Comparison of ENCODE assay signal across 14 mouse cellular contexts in the genomic region with DNA sequence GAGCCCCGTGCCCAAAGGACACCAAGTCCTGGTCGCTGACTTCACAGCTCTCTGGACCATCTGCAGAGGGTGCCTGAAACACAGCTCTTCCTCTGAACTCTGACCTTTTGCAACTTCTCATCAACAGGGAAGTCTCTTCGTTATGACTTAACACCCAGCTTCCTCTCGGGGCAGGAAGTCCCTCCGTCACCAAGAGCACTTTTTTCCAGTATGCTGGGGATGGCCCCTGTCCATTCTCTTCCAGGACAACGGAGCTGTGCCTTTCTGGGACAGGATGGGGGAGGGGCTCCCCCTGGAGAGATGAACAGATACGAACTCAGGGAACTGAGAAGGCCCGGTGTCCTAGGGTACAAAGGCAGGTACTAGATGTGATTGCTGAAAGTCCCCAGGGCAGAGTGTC. TPM values are rescaled to one million over a fixed set of nuclear protein-coding genes. Genes with fewer than 3 reads are reported as not detected.
DNase-seq lines count a peak whose midpoint lies in the region; ATAC-seq and TF ChIP-seq lines count a peak whose summit lies in the region.
"Had no signal": no experiment of that assay in that cellular context is flagged by ENCODE, and none has a peak within 500 bp of the region (broad histone marks: within the 10 kb centered on the region; RNA-seq: fewer than 3 reads in every experiment).

No protein-coding gene starts in this region.

- H3K9me3 ChIP-seq in embryonic facial prominence, embryonic 10.5 days = no peaks in the 10 kb centered on the region
- no peaks in the 10 kb centered on the region for H3K9me3 ChIP-seq in liver, embryonic 15.5 days (replicated peaks)
- no peaks in the 10 kb centered on the region for H3K9me3 ChIP-seq in midbrain, embryonic 15.5 days
- H3K9me3 ChIP-seq: midbrain, embryonic 10.5 days; neural tube, embryonic 15.5 days had no signal

- 0 out of 2 replicates have a peak, but pooled peaks cover 4% of the 10 kb centered on the region for H3K27me3 ChIP-seq in embryonic facial prominence, embryonic 10.5 days (replicated peaks; ENCODE audit: low read depth, poor library complexity, severe bottlenecking)
- no peaks in the 10 kb centered on the region for H3K27me3 ChIP-seq in liver, embryonic 15.5 days
- H3K27me3 ChIP-seq in midbrain, embryonic 15.5 days (replicated peaks) = no peaks in the 10 kb centered on the region
- H3K27me3 ChIP-seq: neural tube, embryonic 15.5 days had no signal

- peak; percentile 67 for DNase-seq in kidney, adult 9 months
- DNase-seq in kidney, postnatal 14 days = no peak
- DNase-seq in embryonic facial prominence, embryonic 10.5 days (ENCODE audit: low spot score) = no peak
- peak; percentile 15 to 16 for DNase-seq in heart, postnatal 36 days
- no peak for DNase-seq in layer of hippocampus, adult 2 months (ENCODE audit: low spot score in 2 of 2)
- DNase-seq in cerebellum, adult 9-10 months = no peak

- H3K36me3 ChIP-seq in embryonic facial prominence, embryonic 10.5 days (replicated peaks) = peaks cover 12% of the 10 kb centered on the region; the same call in 1 of the 2 replicates
- H3K36me3 ChIP-seq in liver, embryonic 15.5 days (replicated peaks) = 0 out of 2 replicates have a peak, but pooled peaks cover 4% of the 10 kb centered on the region
- H3K36me3 ChIP-seq in midbrain, embryonic 15.5 days (replicated peaks) = peaks cover 9% of the 10 kb centered on the region; the same call in 1 of the 2 replicates

- H3K9ac ChIP-seq in liver, embryonic 15.5 days = no peak overlapping the region
- no peak overlapping the region for H3K9ac ChIP-seq in midbrain, embryonic 15.5 days
- H3K9ac ChIP-seq: neural tube, embryonic 15.5 days had no signal

- ATAC-seq in liver, embryonic 15.5 days (ENCODE audit: insufficient read depth) = no peak
- ATAC-seq in midbrain, embryonic 15.5 days (replicated peaks) = no peak

- peak overlapping the region; percentile 29; the same call in 1 of the 2 replicates for H3K4me3 ChIP-seq in embryonic facial prominence, embryonic 10.5 days
- H3K4me3 ChIP-seq in liver, embryonic 15.5 days (replicated peaks) = no peak overlapping the region
- no peak overlapping the region for H3K4me3 ChIP-seq in layer of hippocampus, adult 2 months
- no peak overlapping the region for H3K4me3 ChIP-seq in midbrain, embryonic 15.5 days
- H3K4me3 ChIP-seq: neural tube, embryonic 15.5 days had no signal

- H3K27ac ChIP-seq in embryonic facial prominence, embryonic 10.5 days (replicated peaks) = peak overlapping the region; percentile 63
- 0 out of 2 replicates have a peak overlapping the region, but pooled peaks have one; percentile 58 for H3K27ac ChIP-seq in liver, embryonic 15.5 days (replicated peaks)
- H3K27ac ChIP-seq in layer of hippocampus, adult 2 months = no peak overlapping the region
- H3K27ac ChIP-seq in midbrain, embryonic 15.5 days = no peak overlapping the region
- H3K27ac ChIP-seq: neural tube, embryonic 15.5 days had no signal

- intact Hi-C loops in heart, postnatal 36 days (cut with DNase I) = loop anchor here (5.0 to 10.0 kb wide), 2 partner anchors 50 to 83 kb away; a partner anchor contains a TSS

- H3K4me1 ChIP-seq in embryonic facial prominence, embryonic 10.5 days = peaks cover 37% of the 10 kb centered on the region
- peaks cover 42% of the 10 kb centered on the region for H3K4me1 ChIP-seq in liver, embryonic 15.5 days (replicated peaks)
- H3K4me1 ChIP-seq in midbrain, embryonic 15.5 days = peaks cover 12% of the 10 kb centered on the region

- H3K4me2 ChIP-seq in liver, embryonic 15.5 days = peak overlapping the region; percentile 47
- H3K4me2 ChIP-seq in midbrain, embryonic 15.5 days = no peak overlapping the region
- H3K4me2 ChIP-seq: neural tube, embryonic 15.5 days had no signal

- TF ChIP-seq CTCF in layer of hippocampus, adult 2 months (conservative IDR thresholded peaks at IDR 0.05) = no peak

- WGBS in embryonic facial prominence, embryonic 10.5 days = 35% methylated on average over 8 of the region's 8 CpGs
- WGBS in liver, embryonic 15.5 days (ENCODE audit: insufficient replicate concordance) = 39% methylated on average over 8 of the region's 8 CpGs
- WGBS in midbrain, embryonic 15.5 days = 60% methylated on average over 8 of the region's 8 CpGs

RNA-seq across cellular contexts. Expression of a gene that starts 3.8 kb away (rescaled TPM):
- 14.0 and 19.3 TPM in 2 replicates for polyA plus RNA-seq in embryonic facial prominence, embryonic 10.5 days (2016; fragmentation: Nextera tagmentation; extraction: Ambion mirVana)
- total RNA-seq in heart, postnatal 36 days (2021) = 10 to 100 TPM; 13.2 to 16.5 TPM
- 17.1 and 19.8 TPM in 2 replicates for polyA plus RNA-seq in liver, embryonic 15.5 days (2015; fragmentation: Nextera tagmentation; extraction: Ambion mirVana)
- total RNA-seq in layer of hippocampus, adult 2 months (2021) = 10 to 100 TPM; 39.4 to 43.1 TPM
- 36.1 and 41.1 TPM in 2 replicates for polyA plus RNA-seq in midbrain, embryonic 15.5 days (2015; fragmentation: Nextera tagmentation; extraction: Ambion mirVana)

RNA-seq across cellular contexts. Expression of a gene that starts 20.6 kb away (rescaled TPM):
- polyA plus RNA-seq in embryonic facial prominence, embryonic 10.5 days (2016; fragmentation: Nextera tagmentation; extraction: Ambion mirVana) = 0.21 and 0.44 TPM in 2 replicates
- not detected for total RNA-seq in heart, postnatal 36 days (2021)
- 3.0 and 3.1 TPM in 2 replicates for polyA plus RNA-seq in liver, embryonic 15.5 days (2015; fragmentation: Nextera tagmentation; extraction: Ambion mirVana)
- total RNA-seq in layer of hippocampus, adult 2 months (2021) = under 1 TPM in 1 of 2 experiments, not detected in 1; 0.29 TPM
- polyA plus RNA-seq in midbrain, embryonic 15.5 days (2015; fragmentation: Nextera tagmentation; extraction: Ambion mirVana) = not detected in 2 replicates
- polyA plus RNA-seq: midbrain, embryonic 10.5 days; neural tube, embryonic 15.5 days had no signal

RNA-seq across cellular contexts. Expression of a gene that starts 24.2 kb away (rescaled TPM):
- 0.13 and 0.15 TPM in 2 replicates for polyA plus RNA-seq in embryonic facial prominence, embryonic 10.5 days (2016; fragmentation: Nextera tagmentation; extraction: Ambion mirVana)
- 1 to 10 TPM; 2.8 to 4.5 TPM for total RNA-seq in heart, postnatal 36 days (2021)
- 0.06 and 0.14 TPM in 2 replicates for polyA plus RNA-seq in liver, embryonic 15.5 days (2015; fragmentation: Nextera tagmentation; extraction: Ambion mirVana)
- total RNA-seq in layer of hippocampus, adult 2 months (2021) = 10 to 100 TPM; 21.4 to 24.7 TPM
- polyA plus RNA-seq in midbrain, embryonic 15.5 days (2015; fragmentation: Nextera tagmentation; extraction: Ambion mirVana) = 0.24 and 0.31 TPM in 2 replicates

RNA-seq across cellular contexts. Expression of a gene that starts 34.9 kb away (rescaled TPM):
- polyA plus RNA-seq in embryonic facial prominence, embryonic 10.5 days (2016; fragmentation: Nextera tagmentation; extraction: Ambion mirVana) = not detected in 2 replicates
- total RNA-seq in heart, postnatal 36 days (2021) = not detected
- polyA plus RNA-seq in liver, embryonic 15.5 days (2015; fragmentation: Nextera tagmentation; extraction: Ambion mirVana) = 0.32 TPM in 1 of 2 replicates, not detected in the other
- total RNA-seq in layer of hippocampus, adult 2 months (2021) = not detected
- polyA plus RNA-seq in midbrain, embryonic 15.5 days (2015; fragmentation: Nextera tagmentation; extraction: Ambion mirVana) = not detected in 2 replicates
- total RNA-seq: left cerebral cortex, postnatal 36 days had no signal
- polyA plus RNA-seq: embryonic facial prominence, embryonic 11.5 days; neural tube, embryonic 15.5 days; small intestine, adult 2 months; thymus, postnatal 0 days had no signal

RNA-seq across cellular contexts. Expression of a gene that starts 36.6 kb away (rescaled TPM):
- 96.5 and 103 TPM in 2 replicates for polyA plus RNA-seq in embryonic facial prominence, embryonic 10.5 days (2016; fragmentation: Nextera tagmentation; extraction: Ambion mirVana)
- total RNA-seq in heart, postnatal 36 days (2021) = 10 to 100 TPM; 44.6 to 49.8 TPM
- 14.6 and 15.1 TPM in 2 replicates for polyA plus RNA-seq in liver, embryonic 15.5 days (2015; fragmentation: Nextera tagmentation; extraction: Ambion mirVana)
- 100 to 1,000 TPM; 181 to 190 TPM for total RNA-seq in layer of hippocampus, adult 2 months (2021)
- 113 and 119 TPM in 2 replicates for polyA plus RNA-seq in midbrain, embryonic 15.5 days (2015; fragmentation: Nextera tagmentation; extraction: Ambion mirVana)

Comparison
In these comparisons a context has a peak if more than half of its experiments do, and no peak if none do; other contexts are left out.
1. DNase-seq: peak in kidney, adult 9 months (single experiment) and heart, postnatal 36 days (2 of 2); none in kidney, postnatal 14 days (single experiment), embryonic facial prominence, embryonic 10.5 days (single experiment), layer of hippocampus, adult 2 months (0 of 2) and cerebellum, adult 9-10 months (single experiment).
2. H3K27ac ChIP-seq: peak in embryonic facial prominence, embryonic 10.5 days (single experiment) and liver, embryonic 15.5 days (single experiment); none in layer of hippocampus, adult 2 months (single experiment) and midbrain, embryonic 15.5 days (single experiment).